Mouse (Mus musculus): ENCODE measurements at regions not wholly inside any gene's neighbourhood (a gene's known extent, or its start where the extent isn't known, plus 50 kb on each side); places are given as distances from the start of the nearest gene placed in this dataset.

GRCm38 (mm10) chrX:142552196-142552595, 129.0 kb upstream of the Tmem164 start:
- no peak for TF ChIP-seq CTCF (IDR thresholded peaks at IDR 0.05; ENCODE audit: low read depth)
- TF ChIP-seq EP300 (IDR thresholded peaks at IDR 0.05; ENCODE audit: low read depth) = no peak
